Mouse (Mus musculus): ENCODE data around the gene Nfxl1. TPM values are rescaled to one million over a fixed set of nuclear protein-coding genes. Genes with fewer than 3 reads are reported as not detected.
A peak's percentile ranks its signal among the peaks of the same experiment; 100 is the strongest.

Nfxl1 gene
- polyA plus RNA-seq, 1 experiment from 2014 or later, result 37.5 TPM

DNA sequence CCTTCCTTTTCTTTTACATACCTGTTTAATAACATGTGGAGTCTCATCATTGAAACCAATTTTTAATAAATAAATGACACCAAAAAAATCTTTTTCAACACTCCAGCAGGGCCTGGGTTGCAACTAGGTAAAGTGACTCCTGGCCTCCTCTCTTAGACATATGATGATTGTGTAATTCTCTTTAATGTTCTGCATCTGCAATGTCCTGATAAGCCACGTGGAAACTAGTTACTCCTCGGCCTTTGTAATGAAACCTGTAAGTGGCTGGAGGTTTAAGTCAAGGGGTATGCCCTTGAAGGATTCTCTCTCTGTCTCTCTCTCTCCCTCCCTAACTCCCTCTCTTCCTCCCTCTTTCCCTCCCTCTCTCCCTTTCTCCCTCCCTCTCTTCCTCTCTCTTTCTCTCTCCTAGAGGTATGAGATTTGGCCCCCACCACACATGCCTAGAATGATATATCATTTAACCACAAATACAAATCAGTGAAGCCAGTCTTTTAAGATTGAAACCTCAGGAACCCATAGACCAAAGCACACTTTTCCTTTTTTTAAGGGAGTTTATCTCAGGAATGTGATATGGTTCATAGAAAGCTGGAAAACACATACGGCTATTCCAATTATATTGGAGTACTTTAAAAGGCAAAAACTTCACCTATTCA is 1.6 kb upstream of the Nfxl1 start:
- TF ChIP-seq CTCF (IDR thresholded peaks at IDR 0.05), result no peak
- POLR2A ChIA-PET, result no interaction called here
- in situ Hi-C loops (cut with MboI; ENCODE audit: low pct_unique_long_range_greater_than_20kb), result no loop called here
- CTCF ChIA-PET, result interaction anchor here (1.3 to 1.4 kb wide), 2 partner anchors 8 to 84 kb away, joined by 3 read pairs; no protein-coding TSS in a partner anchor
- ATAC-seq (no peak), DNase-seq (ENCODE audit: low read depth, low spot score) (no peak)
- no peaks in the 10 kb centered on the region for H3K27me3 ChIP-seq

- ChIA-PET CTCF (no interaction called here), POLR2A (interaction anchor here (0.6 to 0.7 kb wide), 3 partner anchors 9 to 209 kb away, joined by 3 to 7 read pairs (median 3); no protein-coding TSS in a partner anchor)
- TF ChIP-seq CTCF (IDR thresholded peaks at IDR 0.05), result no peak
- DNase-seq (ENCODE audit: low read depth, low spot score), result peak; percentile 15
- no peaks in the 10 kb centered on the region for H3K27me3 ChIP-seq
- peak; percentile 55 for ATAC-seq
- in situ Hi-C loops (cut with MboI; ENCODE audit: low pct_unique_long_range_greater_than_20kb), result loop anchor here (5.0 kb wide), 1 partner anchor 88 kb away; the partner anchor contains the start of gene Nipal1
These were observed 563 bp downstream of the Nfxl1 start for GRCm38 (mm10) chr5:72558716-72559526.

- no peaks in the 10 kb centered on the region for H3K27me3 ChIP-seq
- ChIA-PET POLR2A (interaction anchor here (1.2 kb wide), 1 partner anchor 18 kb away, joined by 3 read pairs; no protein-coding TSS in a partner anchor), CTCF (interaction anchor here (1.5 to 1.8 kb wide), 2 partner anchors 23 to 29 kb away, joined by 3 to 6 read pairs; no protein-coding TSS in a partner anchor)
- TF ChIP-seq CTCF (IDR thresholded peaks at IDR 0.05), result no peak
- ATAC-seq (no peak), DNase-seq (ENCODE audit: low read depth, low spot score) (no peak)
- in situ Hi-C loops (cut with MboI; ENCODE audit: low pct_unique_long_range_greater_than_20kb), result loop anchor here (5.0 kb wide), 1 partner anchor 91 kb away; the partner anchor contains the start of gene Nipal1
These were observed 3.2 kb downstream of the Nfxl1 start for GRCm38 (mm10) chr5:72556245-72556644.

DNA sequence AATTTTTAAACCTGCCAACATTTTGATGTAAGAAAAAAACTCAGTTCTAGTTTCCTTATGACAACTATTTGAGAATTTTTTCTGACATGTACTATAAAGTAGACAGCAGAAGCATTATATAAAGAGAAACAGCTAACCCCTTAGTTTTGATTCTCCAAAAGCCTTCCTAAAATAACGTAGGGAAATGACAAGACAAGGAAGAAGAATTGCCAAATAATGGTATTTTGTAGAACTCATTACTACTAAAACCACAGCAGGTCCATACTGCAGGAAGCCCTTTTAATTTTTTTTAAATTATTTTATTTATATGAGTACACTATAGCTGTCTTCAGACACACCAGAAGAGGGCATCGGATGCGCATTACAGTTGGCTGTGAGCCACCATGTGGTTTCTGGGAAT is 8.3 kb downstream of the Nfxl1 start:
- POLR2A ChIA-PET, result interaction anchor here (0.5 kb wide), 1 partner anchor 137 kb away, joined by 3 read pairs; no protein-coding TSS in a partner anchor
- TF ChIP-seq CTCF (IDR thresholded peaks at IDR 0.05), result no peak
- in situ Hi-C loops (cut with MboI; ENCODE audit: low pct_unique_long_range_greater_than_20kb), result no loop called here
- DNase-seq (ENCODE audit: low read depth, low spot score) (no peak), ATAC-seq (no peak)
- CTCF ChIA-PET, result interaction anchor here (0.9 to 3.7 kb wide), 5 partner anchors 12 to 50 kb away, joined by 3 to 17 read pairs (median 6); no protein-coding TSS in a partner anchor
- no peaks in the 10 kb centered on the region for H3K27me3 ChIP-seq

DNA sequence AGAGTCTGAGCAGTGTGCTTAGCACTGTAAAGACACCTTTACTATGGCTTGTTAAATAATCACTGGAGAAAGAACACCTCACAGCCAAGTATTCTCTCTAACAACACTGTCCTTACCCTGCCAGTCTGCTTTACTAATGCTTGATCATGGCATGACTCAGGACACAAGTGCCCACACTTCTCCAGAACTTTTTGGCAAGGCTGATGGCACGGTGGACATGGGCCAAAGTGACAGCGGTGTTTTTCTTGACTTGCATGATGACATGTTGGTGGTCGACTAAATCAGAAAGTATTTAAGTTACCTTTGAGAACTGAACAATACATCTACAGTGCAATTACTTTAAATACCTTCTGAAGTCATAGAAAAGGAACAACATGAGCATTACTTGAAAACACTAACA is 30.6 kb downstream of the Nfxl1 start:
- DNase-seq (ENCODE audit: low read depth, low spot score) (no peak), ATAC-seq (no peak)
- POLR2A ChIA-PET, result interaction anchor here (0.7 kb wide), 1 partner anchor 10 kb away, joined by 3 read pairs; no protein-coding TSS in a partner anchor
- no peak for TF ChIP-seq CTCF (IDR thresholded peaks at IDR 0.05)
- in situ Hi-C loops (cut with MboI; ENCODE audit: low pct_unique_long_range_greater_than_20kb), result no loop called here
- no peaks in the 10 kb centered on the region for H3K27me3 ChIP-seq
- CTCF ChIA-PET, result interaction anchor here (1.3 to 3.0 kb wide), 3 partner anchors 9 to 21 kb away, joined by 3 to 9 read pairs (median 3); no protein-coding TSS in a partner anchor

- ATAC-seq, result no peak
- H3K27me3 ChIP-seq, result no peaks in the 10 kb centered on the region
These were observed 45.7 kb downstream of the Nfxl1 start for GRCm38 (mm10) chr5:72513808-72514207.

GRCm38 (mm10) chr5:72505740-72506139 is 53.7 kb downstream of the Nfxl1 start:
- ATAC-seq (peak; percentile 36), DNase-seq (ENCODE audit: low read depth, low spot score) (no peak)
- peak; percentile 66 for TF ChIP-seq CTCF (IDR thresholded peaks at IDR 0.05)
- POLR2A ChIA-PET, result no interaction called here
- in situ Hi-C loops (cut with MboI; ENCODE audit: low pct_unique_long_range_greater_than_20kb), result loop anchor here (5.0 kb wide), 1 partner anchor 153 kb away; no protein-coding TSS in a partner anchor
- CTCF ChIA-PET, result interaction anchor here (1.0 to 2.0 kb wide), 4 partner anchors 31 to 155 kb away, joined by 3 to 10 read pairs (median 3); no protein-coding TSS in a partner anchor
- H3K27me3 ChIP-seq, result no peaks in the 10 kb centered on the region

More at GRCm38 (mm10) chr5:72513808-72514207, 45.7 kb downstream of the Nfxl1 start:
- in situ Hi-C loops (cut with MboI; ENCODE audit: low pct_unique_long_range_greater_than_20kb), result loop anchor here (5.0 kb wide), 1 partner anchor 193 kb away; no protein-coding TSS in a partner anchor
- no peak for TF ChIP-seq CTCF (IDR thresholded peaks at IDR 0.05)
- POLR2A ChIA-PET, result no interaction called here
- CTCF ChIA-PET, result interaction anchor here (1.6 kb wide), 1 partner anchor 12 kb away, joined by 6 read pairs; no protein-coding TSS in a partner anchor
- no peak for DNase-seq (ENCODE audit: low read depth, low spot score)

DNA sequence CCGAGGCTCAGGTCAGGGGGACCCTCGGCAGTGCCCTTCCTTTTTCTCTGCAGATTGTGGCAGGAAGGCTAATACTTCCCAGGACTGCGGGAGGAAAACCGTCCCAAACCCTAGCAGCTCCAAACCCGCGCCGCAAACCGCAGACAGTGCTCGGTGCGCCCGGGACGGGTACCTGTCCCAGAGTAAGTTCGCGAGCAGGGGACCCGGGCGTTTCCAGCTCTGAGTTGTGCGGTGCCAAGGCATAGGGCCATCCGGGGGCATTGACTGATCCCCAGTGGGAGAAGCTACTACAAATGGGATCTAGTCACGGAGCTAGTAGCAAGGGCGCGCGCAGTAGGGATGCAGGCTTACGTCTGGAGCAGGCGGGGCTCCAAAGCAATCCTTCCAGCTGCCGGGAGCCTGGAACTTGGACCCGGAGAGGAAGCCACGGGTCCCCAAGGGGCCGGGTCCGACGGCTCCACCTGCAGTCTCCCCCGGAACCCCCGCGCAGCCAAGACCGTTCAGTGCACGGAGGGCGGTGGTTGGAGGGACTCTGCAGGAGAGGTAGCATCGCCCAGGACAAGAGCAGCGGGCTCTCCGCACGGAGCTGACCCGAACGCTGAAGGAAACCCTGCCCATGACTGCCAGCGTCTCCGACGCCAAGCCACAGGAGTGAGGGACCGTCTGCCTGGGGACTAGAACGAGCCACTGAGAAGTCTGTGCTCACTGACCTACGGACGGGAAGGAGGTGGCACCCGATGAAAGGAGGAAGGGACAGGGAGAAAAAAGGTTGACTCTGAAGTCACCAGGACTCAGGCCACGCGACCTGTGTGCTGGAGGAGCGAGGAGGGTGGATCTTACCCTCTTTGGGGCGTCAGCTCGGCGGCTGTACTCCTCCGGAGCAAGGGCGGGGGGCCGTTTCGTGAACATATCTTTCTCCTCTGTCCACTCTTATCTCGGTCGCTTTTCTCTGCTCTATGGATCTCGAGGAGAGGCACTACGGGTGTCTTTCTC is 55.7 kb downstream of the Nfxl1 start, which contains the start of gene Corin:
Gene Corin, minus strand, starts transcription at position 943 of the 993 bp plus-strand sequence.
- in situ Hi-C loops (cut with MboI; ENCODE audit: low pct_unique_long_range_greater_than_20kb), result no loop called here
- H3K27me3 ChIP-seq, result no peaks in the 10 kb centered on the region

GRCm38 (mm10) chr5:72502778-72503177 is 56.7 kb downstream of the Nfxl1 start:
- ChIA-PET POLR2A (no interaction called here), CTCF (interaction anchor here (1.0 kb wide), 2 partner anchors 152 to 153 kb away, joined by 3 read pairs; no protein-coding TSS in a partner anchor)
- H3K27me3 ChIP-seq, result no peaks in the 10 kb centered on the region
- in situ Hi-C loops (cut with MboI; ENCODE audit: low pct_unique_long_range_greater_than_20kb), result no loop called here
- ATAC-seq, result no peak
- no peak for DNase-seq (ENCODE audit: low read depth, low spot score)
- no peak for TF ChIP-seq CTCF (IDR thresholded peaks at IDR 0.05)

More for the DNA sequence above, 55.7 kb downstream of the Nfxl1 start, which contains the start of gene Corin:
- CTCF ChIA-PET, result no interaction called here
- DNase-seq (ENCODE audit: low read depth, low spot score) (no peak), ATAC-seq (no peak)
- POLR2A ChIA-PET, result no interaction called here
- TF ChIP-seq CTCF (IDR thresholded peaks at IDR 0.05), result no peak
